Mouse (Mus musculus) embryo, embryonic 11 days (tissue): ENCODE measurements around the gene Lcn6.
"Not testable (repeated sequence)": the region's sequence is repeated elsewhere in the genome, so short reads cannot be mapped to it uniquely, and the experiment has no call there.

Source experiments
- DNase-seq: peaks from one replicate; pipeline ENCODE4 v3.0.0-alpha.2; 2015

Gene Lcn6

DNA sequence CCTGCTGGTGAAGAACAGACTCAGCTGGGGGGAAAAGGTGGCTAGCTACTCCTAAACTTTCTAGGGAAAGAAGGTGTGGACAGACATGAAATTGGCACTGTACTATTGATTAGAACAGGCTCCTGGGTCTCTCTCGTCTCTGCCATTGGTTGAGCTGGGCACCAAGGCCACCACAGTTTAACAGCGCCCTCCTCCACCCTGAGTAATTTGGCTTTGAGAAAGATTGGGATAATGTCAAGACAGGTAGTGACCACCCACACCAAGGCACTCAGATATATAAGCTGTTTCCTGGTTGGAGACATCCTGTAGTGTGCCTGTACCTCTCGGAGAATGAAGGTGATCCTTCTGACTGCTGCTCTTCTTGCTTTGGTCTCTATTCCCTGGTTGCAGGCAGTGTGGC lies at the start of gene Lcn6:
TSS of gene Lcn6 (plus strand) at position 301 of the 400 bp plus-strand sequence.
- no peak for DNase-seq

DNA sequence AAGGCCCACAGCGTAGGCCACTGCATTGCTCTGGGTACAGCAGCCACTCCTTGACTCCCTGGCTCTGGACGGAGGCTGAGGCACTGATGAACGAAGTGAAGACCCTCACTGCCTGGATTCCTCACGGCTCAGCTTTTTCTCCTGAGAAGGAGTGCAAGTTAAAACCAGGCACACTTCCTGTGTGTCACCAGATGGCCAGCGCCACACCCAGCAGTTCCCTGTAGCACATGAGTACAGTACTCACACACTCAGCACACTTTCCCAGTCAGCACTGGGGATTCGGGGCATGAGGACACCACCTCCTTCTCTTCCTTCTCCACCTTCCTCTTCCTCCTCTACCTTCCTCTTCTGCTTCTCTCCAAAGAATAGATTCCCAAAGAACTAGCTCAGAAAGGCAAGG lies 48.8 kb upstream of the Lcn6 start, which contains the start of gene Fcna:
TSS of gene Fcna (minus strand) at position 220 of the 400 bp plus-strand sequence.
- no peak for DNase-seq

DNA sequence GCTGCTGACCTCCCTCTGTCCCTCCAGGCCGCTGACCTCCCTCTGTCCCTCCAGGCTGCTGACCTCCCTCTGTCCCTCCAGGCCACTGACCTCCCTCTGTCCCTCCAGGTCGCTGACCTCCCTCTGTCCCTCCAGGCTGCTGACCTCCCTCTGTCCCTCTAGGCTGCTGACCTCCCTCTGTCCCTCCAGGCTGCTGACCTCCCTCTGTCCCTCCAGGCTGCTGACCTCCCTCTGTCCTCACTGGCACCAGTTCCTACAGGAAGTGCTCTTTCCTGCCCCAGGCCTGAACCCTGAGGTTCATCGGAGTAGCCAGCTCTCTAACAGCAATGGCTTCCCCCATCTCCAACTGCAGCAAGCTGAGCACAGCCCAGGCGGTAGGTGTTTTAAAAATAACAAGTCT lies 47.8 kb upstream of the Lcn6 start:
- no peak for DNase-seq

GRCm38 (mm10) chr2:25633616-25634015 lies 43.0 kb upstream of the Lcn6 start:
- DNase-seq: no peak

DNA sequence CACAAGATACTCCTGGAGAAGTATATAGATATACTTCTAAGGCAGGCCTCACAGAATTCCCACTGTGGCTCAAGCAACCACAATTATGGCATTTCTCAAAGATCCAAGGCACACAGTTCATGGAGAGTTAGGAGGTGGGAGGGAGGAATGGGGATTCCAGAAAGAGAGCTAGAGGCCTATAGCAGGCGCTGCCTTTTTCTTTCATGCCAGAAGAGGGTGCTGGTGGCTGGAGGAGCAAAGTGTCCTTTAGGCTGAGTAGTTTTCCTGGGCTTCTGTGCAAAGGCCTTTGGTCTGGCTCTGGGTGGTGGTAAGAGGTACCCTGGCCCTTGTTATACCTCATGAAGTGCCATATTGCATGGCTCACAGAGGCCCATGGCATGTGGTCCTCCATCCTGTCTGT lies 42.5 kb upstream of the Lcn6 start:
- DNase-seq: no peak

GRCm38 (mm10) chr2:25639890-25640289 lies 36.7 kb upstream of the Lcn6 start:
- DNase-seq: peak; percentile 68

DNA sequence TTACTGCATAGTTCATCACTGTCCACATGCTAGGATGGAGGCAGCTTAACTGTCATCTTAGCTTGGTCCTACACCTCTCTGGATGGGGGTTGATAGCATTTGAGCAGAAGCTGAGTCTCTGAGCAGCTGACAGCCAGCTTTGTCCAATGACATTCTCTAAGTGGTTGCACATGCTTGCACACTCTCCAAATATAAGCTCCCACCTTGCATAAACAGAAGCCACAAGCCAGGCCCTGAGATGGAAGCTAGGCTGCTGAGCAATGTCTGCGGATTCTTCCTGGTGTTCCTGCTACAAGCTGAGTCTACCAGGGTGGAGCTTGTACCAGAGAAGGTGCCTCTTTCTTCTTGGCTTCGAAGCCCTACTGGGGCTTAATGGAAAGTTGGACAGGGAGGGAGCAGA lies 23.7 kb upstream of the Lcn6 start, which contains the start of gene Lcn8:
TSS of gene Lcn8 (plus strand) at position 219 of the 400 bp plus-strand sequence.
- no peak for DNase-seq

- DNase-seq: peak; percentile 4
Measured at GRCm38 (mm10) chr2:25654502-25654901, 22.1 kb upstream of the Lcn6 start.

- no peak for DNase-seq
Measured at GRCm38 (mm10) chr2:25656691-25657090, 19.9 kb upstream of the Lcn6 start.

GRCm38 (mm10) chr2:25657246-25657645 lies 19.3 kb upstream of the Lcn6 start:
- no peak for DNase-seq

DNA sequence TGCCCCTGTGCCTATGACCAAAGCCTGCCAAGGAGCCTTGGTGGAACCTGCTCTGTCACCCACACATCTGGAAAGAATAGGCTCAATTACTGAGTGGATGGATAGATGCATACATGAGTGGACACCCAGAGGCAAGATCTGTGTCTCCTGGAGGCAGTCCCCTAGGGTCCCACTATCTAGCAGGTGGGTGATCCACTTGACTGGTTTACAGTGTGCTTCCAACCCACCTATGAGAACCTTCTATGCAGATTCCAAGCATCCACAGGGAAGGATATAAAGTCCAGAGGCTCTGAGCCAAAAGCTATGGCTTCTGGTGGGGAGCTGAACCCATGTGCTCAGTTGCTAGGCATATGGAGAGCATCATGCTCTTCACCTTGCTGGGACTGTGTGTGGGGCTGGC lies 18.9 kb upstream of the Lcn6 start, which contains the start of gene Lcn5:
TSS of gene Lcn5 (plus strand) at position 301 of the 400 bp plus-strand sequence.
- no peak for DNase-seq

DNA sequence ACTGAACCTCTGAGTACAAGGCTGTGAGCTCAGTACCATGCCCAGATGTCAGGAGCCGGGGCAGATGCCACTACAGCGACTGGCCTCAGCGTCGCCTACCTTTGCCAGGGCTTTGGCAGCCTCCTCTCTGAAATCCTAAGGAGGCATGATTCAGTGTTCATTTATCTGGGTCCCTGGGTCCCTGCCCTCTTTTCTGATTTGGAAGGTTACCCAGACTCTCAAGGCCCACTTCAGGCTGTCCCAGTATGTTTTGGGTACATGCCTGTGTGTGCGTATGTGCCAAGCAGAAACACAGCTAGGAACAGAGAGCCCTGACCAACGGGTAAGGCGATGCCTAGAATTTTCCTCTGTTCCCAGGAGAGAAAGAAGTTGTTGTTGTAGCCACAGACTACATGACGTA lies 16.3 kb upstream of the Lcn6 start:
- DNase-seq: no peak

GRCm38 (mm10) chr2:25661245-25661970 lies 15.2 kb upstream of the Lcn6 start:
- no peak for DNase-seq

DNA sequence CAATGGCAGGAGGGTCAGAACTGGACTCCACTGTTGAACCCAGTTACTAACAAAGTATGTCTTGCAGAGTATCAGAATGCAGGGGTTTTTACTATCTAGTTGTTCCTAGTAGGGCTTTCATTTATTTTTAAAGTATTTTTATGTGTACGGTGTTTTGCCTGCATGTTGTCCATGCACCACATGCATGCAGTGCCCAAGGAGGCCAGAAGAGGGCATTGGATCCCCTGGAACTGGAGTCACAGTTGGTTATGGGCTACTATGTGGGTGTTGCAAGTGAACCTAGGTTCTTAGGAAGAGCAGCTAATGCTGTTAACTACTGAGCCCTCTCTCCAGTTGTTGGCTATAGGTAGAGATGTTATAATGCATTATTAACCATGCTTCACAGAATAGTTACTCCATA lies 13.1 kb upstream of the Lcn6 start:
- peak; percentile 47 for DNase-seq

DNA sequence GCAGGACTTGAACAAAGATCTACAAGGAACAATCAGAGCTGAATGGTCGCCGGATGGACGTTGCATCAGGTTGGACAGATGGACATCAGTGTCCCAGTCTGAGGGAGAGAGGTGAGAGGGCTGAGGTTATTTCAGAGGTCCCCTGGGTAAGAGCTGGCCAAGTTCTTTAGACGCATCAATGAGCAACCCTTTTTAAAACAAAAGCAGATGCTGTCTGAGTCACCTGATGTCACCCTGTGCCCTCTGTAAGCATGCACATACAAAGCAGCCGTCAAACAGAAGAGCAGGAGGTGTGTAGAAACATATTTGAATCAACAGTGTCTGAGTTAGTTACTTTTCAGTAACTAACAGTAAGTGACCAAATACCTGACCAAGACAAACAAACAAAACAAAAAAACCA lies 12.5 kb upstream of the Lcn6 start:
- DNase-seq: no peak

GRCm38 (mm10) chr2:25666516-25666915 lies 10.1 kb upstream of the Lcn6 start:
- no peak for DNase-seq

DNA sequence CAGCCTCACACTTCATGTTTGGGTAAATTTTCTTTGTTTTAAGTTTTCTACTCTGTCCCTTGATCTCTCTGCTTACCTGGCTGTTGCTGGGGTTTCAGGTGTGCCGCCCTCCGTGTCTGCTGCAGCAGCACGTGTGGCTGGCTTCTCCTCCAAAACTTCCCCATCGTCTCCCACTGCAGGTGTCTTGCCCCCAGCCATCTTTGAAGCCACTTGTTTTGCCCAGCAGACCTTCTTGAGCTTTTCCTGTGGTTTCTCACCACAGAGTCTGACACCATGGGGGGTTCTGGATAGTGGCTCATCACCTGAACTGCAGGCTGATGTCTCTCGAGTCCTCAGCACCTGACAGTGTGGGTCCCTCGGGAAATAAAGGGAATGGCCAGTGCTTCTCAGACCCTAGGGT lies 3.0 kb downstream of the Lcn6 start:
- no peak for DNase-seq

DNA sequence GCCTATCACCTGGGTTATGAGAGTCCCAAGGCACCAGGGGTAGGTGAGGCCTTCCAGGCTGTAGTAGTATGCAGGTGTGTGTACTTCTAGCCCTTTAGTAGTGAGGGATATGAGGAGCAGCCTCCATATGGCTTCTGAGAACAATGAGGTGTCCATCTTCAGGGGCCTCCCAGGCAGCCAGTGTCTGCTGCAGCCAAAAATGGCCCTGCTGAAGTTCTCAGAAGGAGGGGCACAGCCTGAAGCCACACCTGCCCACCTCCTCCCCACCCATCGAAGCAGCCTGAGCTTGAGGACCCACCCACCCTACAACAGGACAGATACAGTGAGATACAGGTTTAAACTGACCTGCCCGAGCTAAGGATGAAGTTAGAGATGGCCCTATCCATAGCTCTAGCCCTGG lies 5.8 kb downstream of the Lcn6 start, which contains the start of gene Lcn10:
TSS of gene Lcn10 (plus strand) at position 301 of the 400 bp plus-strand sequence.
- no peak for DNase-seq

DNA sequence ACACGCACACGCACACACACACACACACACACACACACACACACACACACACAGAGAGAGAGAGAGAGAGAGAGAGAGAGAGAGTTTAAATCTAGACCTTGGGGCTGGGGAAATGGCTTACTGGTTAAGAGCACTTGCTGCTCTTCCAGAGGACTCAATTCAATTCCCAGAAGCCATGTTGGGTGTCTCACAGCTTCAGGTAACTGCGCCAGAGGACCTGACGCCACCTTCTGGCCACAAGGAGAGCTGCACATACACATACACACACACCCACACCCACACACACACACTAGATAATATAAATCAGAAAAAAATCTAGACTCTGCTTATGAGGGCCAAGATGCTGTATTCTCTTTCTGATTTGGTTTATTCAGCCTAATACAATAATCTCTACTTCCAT lies 10.4 kb downstream of the Lcn6 start:
- DNase-seq: no peak

- DNase-seq: peak; percentile 77
Measured at GRCm38 (mm10) chr2:25694605-25695004, 18.0 kb downstream of the Lcn6 start.

DNA sequence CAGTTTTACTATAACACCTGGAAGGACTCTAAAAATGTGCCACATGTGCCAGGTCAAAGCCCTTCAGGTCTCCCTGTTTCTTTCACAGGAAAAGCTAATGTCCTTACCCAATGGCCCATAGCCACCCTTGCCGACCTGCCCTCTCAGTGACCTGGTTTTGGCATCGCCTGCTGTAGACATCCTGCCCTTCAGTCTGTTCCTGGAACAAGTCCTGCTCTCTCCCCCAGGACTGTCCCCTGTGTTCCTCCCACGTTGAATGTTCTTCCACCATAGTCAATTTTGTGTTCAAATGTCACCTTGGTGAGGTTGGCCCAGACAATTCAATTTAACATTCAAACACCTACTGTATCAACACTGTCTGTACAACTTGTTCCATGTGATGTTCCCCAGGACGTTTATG lies 20.4 kb downstream of the Lcn6 start:
- no peak for DNase-seq

DNA sequence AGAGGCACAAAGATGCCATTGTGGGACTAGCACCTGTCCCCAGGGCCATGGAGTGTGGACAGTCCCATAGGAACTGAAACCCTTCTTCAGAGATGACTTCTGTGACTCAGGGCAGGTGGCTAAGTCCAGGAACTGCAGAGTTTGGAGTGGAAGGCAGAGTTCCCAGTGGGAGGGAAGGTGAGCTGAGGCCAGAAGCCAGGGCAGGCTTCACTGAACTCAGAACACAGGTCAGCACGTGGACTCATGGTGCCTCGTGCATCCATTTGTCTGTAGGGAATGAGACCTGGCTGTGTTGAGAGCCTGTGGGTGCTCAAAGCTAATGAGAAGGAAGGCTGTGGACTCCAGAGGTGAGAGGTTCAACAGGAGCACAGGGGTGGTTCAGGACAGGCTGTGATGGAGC lies 22.1 kb downstream of the Lcn6 start:
- no peak for DNase-seq

DNA sequence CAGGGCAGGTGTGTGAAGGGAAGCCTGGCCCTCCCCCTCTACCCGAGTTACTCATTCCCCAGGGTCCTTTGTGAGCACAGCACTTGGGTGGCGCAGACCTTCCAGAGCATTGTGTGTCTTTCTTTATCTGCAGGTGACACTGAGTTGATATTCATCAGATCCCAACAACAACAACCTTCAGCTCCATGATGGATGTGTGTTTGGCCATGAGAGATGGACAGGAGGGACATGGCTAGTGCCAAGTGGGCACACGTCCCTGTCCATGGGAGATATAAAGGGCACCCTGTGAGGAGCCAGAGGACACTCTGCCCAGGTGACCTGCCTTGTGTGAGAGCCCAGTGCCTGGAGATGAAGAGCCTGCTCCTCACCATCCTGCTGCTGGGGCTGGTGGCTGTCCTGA lies 23.2 kb downstream of the Lcn6 start, which contains the start of gene Obp2a:
TSS of gene Obp2a (plus strand) at position 301 of the 400 bp plus-strand sequence.
- DNase-seq: not testable (repeated sequence)

GRCm38 (mm10) chr2:25701001-25701400 lies 24.4 kb downstream of the Lcn6 start:
- DNase-seq: no peak

GRCm38 (mm10) chr2:25703706-25704105 lies 27.1 kb downstream of the Lcn6 start:
- no peak for DNase-seq
